Mouse (Mus musculus) liver, embryonic 14 days (tissue): ENCODE measurements around the gene Dnah12. TPM values are rescaled to one million over a fixed set of nuclear protein-coding genes. Genes with fewer than 3 reads are reported as not detected.

Source experiments
- polyA plus RNA-seq: library from polyadenylated mRNA; depleted of rRNA; stranded (reverse); fragments of >200 nt; gene quantifications from 2 replicates; pipeline ENCODE4 v1.2.3, GENCODE M21; 2012; rRNA removed

The Dnah12 gene
- 0.01 TPM in 2 replicates for polyA plus RNA-seq

DNA sequence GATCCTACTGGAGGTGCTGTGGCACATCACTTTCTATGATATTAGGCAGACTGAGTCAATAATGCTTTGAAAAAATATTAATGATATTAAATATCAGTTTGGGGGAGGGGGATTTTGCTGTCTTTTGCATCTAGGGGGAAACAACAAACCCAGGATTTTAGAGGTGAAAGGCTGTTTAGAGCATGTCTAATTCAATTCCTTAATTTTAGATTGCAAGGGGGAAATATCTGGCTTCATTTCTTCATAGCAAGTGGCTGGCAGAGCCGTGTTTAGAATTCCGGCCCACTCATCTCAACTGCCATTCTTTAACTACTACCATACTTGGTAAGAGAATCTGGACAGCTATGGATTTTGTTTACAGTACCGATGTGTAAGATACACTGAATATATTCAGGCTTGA is at the start of gene Dnah12:
Gene Dnah12, plus strand, starts transcription at position 301 of the 400 bp plus-strand sequence.

DNA sequence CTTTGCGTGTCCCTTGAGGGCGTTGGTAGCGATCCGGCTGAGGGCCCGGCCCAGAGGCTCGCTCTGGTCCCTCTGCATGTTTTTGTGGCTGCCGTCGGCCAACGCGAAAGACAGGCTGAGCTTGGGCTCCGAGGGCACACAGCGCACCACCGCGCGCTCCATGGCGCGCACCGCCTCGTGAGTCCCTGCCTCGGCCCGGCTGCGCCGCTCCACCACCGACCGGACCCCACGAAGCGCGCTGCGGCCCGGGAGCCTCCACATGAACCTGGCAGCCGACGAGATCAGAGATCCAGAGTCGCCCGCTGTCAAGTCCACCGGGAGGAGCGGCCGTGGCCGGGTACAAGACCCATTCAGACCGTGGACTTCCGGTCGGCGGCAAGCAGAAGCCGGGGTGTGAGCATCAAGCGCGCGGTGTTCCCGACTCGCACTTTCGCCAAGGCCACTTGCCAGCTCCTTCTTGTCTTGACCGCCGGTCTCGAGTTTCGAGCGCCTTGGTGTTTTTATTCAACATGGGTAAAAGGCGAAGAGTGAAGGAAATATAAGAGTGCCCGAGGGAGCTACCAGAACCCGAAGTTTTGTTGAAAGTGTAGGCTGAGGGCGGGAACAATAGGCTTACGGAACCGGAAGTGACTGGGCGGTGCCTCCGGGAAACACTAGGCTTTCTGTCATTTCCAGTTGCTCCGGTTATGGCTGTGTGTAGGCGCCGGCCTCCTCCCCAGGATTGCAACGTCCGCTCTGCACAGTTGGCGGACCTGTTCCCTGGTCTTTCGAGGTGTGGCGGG is 23.6 kb upstream of the Dnah12 start, which contains the start of gene Pde12:
Gene Pde12, minus strand, starts transcription at position 592 of the 782 bp plus-strand sequence.

DNA sequence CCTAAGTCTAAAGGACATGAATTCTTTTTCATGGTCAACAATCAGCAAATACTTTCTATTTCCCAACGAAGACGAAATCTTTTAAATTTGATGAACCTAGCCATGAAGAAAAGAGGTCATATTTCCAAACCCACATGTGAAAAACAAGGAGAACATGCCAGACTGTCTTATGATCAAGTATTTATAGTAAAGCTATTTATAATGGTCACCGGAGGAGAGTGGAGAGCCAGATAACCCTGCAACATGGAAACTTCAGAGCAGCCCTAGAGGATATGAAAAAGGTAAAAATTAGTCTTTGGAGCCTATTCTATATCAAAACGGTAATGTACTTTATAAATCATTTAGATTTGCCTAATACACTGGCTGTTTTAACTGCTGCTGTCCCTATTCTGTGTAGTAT is 201.3 kb downstream of the Dnah12 start, which contains the start of gene Asb14:
Gene Asb14, plus strand, starts transcription at position 166 of the 400 bp plus-strand sequence.

Other genes with a start within 250 kb of the Dnah12 start
- 11.8 and 13.1 TPM in 2 replicates for gene Slmap, start 158.3 kb upstream of the Dnah12 start, polyA plus RNA-seq
- 5.5 and 6.3 TPM in 2 replicates for gene Dennd6a, start 119.4 kb upstream of the Dnah12 start, polyA plus RNA-seq
- 47.3 and 55.9 TPM in 2 replicates for gene Arf4, start 55.2 kb upstream of the Dnah12 start, polyA plus RNA-seq
- gene Pde12, start 23.4 kb upstream of the Dnah12 start, polyA plus RNA-seq: 3.2 and 3.9 TPM in 2 replicates
- not detected in 2 replicates for gene Asb14, start 201.3 kb downstream of the Dnah12 start, polyA plus RNA-seq